Mouse (Mus musculus) stomach, embryonic 14.5 days (tissue): Measurements from ENCODE around the gene Acvr1b. TPM values are rescaled to one million over a fixed set of nuclear protein-coding genes. Genes with fewer than 3 reads are reported as not detected.

Experiments
- ATAC-seq: fragments of 200-750 bp; cut with Nextera tagmentation; 2 replicates; pipeline ENCODE4 v1.8.0; 2017; ENCODE audit warnings: low read depth, moderate TSS enrichment; ENCODE audit not compliant: insufficient number of reproducible peaks, insufficient read depth, low FRiP score
- H3K27ac ChIP-seq: fragments of 300-500 bp; sonication (generic); 2 replicates; pipeline ENCODE4 v1.5.1; 2014; ENCODE audit warnings: mild to moderate bottlenecking, low read length, moderate library complexity, mixed read lengths
- H3K27me3 ChIP-seq: fragments of 300-500 bp; sonication (generic); 2 replicates; pipeline ENCODE4 v1.6.1; 2014; ENCODE audit warnings: low read length, control low read depth, mixed read lengths; ENCODE audit not compliant: control insufficient read depth, insufficient read depth
- H3K36me3 ChIP-seq: fragments of 300-500 bp; sonication (generic); 2 replicates; pipeline ENCODE4 v1.6.1; 2014; ENCODE audit warnings: mild to moderate bottlenecking, control low read depth, low read length, moderate library complexity, mixed read lengths; ENCODE audit not compliant: control insufficient read depth, insufficient read depth
- H3K4me1 ChIP-seq: fragments of 300-500 bp; sonication (generic); 2 replicates; pipeline ENCODE4 v1.6.1; 2014; ENCODE audit warnings: low read length, control low read depth, mixed read lengths; ENCODE audit not compliant: control insufficient read depth, insufficient read depth
- H3K4me2 ChIP-seq: fragments of 300-500 bp; sonication (generic); replicated peaks from 2 replicates; pipeline ENCODE4 v1.6.1; 2014; ENCODE audit warnings: low read depth, low read length, control low read depth
- H3K4me3 ChIP-seq: fragments of 300-500 bp; sonication (generic); 2 replicates; pipeline ENCODE4 v1.5.1; 2014; ENCODE audit warnings: low read depth, low read length, control low read depth
- H3K9ac ChIP-seq: fragments of 300-500 bp; sonication (generic); replicated peaks from 2 replicates; pipeline ENCODE4 v1.6.1; 2014; ENCODE audit warnings: low read depth, mild to moderate bottlenecking, control low read depth, low read length, moderate library complexity, mixed read lengths
- H3K9me3 ChIP-seq: fragments of 300-500 bp; sonication (generic); 2 replicates; pipeline ENCODE4 v1.6.1; 2016; ENCODE audit warnings: low read depth, low read length, control low read depth; ENCODE audit not compliant: control insufficient read depth
- WGBS: fragments of 180-500 bp; shearing (Covaris S2); extraction: QIAGEN DNeasy Blood & Tissue Kit; methylation state at CpG from one replicate; pipeline ENCODE4 v1.1.7; 2014; 5-methylcytosine and 5-hydroxymethylcytosine counted together
- polyA plus RNA-seq: library from polyadenylated mRNA; unstranded; fragments of >200 nt; fragmentation: Nextera tagmentation; extraction: Ambion mirVana; gene quantifications from 2 replicates; pipeline ENCODE4 v1.2.1, GENCODE M21; 2014

Gene Acvr1b
- polyA plus RNA-seq, 1 experiment from 2014 or later, result 11.5 TPM

DNA sequence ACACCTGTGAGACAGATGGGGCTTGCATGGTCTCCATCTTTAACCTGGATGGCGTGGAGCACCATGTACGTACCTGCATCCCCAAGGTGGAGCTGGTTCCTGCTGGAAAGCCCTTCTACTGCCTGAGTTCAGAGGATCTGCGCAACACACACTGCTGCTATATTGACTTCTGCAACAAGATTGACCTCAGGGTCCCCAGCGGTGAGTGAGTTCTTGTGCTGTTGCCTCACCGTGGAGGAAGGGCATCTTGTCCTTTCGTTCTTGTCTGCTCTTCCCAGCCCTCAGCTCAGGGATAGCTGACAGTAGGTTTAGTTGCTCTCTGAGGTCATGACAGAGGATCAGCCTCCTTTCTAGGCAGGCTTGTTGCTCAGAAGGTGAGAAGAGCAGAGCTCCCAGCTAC lies 20.1 kb downstream of the Acvr1b start:
- Histone ChIP-seq H3K9ac (no peak overlapping the region), H3K27ac (no peak overlapping the region), H3K9me3 (no peaks in the 10 kb centered on the region), H3K4me3 (no peak overlapping the region), H3K36me3 (peaks cover 25% of the 10 kb centered on the region), H3K27me3 (no peaks in the 10 kb centered on the region), H3K4me1 (peaks cover 20% of the 10 kb centered on the region), H3K4me2 (no peak overlapping the region)
- ATAC-seq, result no peak
- WGBS, result 86% methylated on average over 6 of the region's 6 CpGs

DNA sequence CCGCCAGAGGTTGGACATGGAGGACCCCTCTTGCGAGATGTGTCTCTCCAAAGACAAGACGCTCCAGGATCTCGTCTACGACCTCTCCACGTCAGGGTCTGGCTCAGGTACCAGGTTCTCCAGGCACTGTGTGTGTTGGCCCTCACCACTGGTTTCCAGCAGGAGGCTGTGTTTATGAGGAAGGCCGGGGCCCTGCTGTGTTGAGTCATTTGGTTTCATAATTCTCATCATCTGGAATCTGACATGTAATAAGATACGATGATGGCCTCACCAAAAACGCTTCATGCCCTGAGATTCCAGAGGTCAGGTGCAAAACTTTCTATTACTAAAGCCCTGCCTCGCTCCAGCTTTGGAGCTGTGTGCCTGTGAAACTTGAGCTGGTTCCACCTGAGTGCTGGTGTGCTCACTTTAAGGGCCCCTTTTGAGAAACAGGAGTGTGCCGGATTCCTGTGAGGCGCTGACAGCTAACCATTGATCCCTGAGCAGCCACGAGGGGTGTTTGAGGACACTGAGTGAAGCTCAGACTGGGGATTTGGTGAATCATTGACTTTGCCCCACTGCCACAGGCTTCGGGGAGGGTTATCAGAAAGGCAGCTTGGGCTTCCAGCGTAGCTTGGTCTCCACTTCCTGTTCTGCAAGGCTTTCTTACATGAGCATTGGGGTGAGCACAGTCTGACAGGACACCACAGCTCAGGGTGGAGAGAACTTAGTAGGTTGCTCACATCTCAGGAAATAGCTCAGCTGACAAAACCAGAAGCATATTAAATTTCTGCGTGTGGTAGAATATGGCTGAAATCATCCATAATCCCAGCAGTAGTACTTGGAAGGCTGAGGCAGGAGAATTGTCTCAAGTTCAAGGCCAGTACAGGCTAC lies 21.3 kb downstream of the Acvr1b start:
- H3K9me3 ChIP-seq, result no peaks in the 10 kb centered on the region
- no peak for ATAC-seq
- 75% methylated on average over 16 of the region's 16 CpGs for WGBS
- H3K9ac ChIP-seq, result no peak overlapping the region
- H3K4me2 ChIP-seq, result no peak overlapping the region
- H3K4me1 ChIP-seq, result peaks cover 20% of the 10 kb centered on the region
- H3K4me3 ChIP-seq, result no peak overlapping the region
- peaks cover 32% of the 10 kb centered on the region for H3K36me3 ChIP-seq
- H3K27ac ChIP-seq, result no peak overlapping the region
- H3K27me3 ChIP-seq, result no peaks in the 10 kb centered on the region

DNA sequence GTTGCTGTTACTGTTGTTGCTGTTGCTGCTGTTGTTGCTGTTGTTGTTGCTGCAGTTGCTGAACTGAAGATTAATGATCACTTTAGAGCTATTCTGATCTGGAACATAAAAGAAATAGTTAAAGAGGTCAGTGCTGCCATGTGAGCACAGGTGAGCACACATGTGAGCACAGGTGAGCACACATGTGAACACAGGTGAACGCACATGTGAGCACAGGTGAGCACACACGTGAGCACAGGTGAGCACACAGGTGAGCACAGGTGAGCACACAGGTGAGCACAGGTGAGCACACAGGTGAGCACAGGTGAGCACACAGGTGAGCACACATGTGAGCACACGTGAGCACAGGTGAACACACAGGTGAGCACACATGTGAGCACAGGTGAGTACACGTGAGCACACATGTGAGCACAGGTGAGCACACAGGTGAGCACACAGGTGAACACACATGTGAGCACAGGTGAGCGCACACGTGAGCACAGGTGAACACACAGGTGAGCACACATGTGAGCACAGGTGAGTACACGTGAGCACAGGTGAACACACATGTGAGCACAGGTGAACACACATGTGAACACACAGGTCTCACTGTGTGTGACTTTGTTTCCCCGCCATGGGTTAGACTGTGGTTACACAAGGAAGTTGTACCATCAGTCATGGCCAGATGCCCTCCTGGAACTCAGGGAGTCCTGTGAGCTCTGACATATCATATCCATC lies 22.4 kb downstream of the Acvr1b start:
- no peak overlapping the region for H3K27ac ChIP-seq
- H3K9me3 ChIP-seq, result no peaks in the 10 kb centered on the region
- peaks cover 14% of the 10 kb centered on the region for H3K4me1 ChIP-seq
- WGBS, result 92% methylated on average over 8 of the region's 8 CpGs
- H3K4me2 ChIP-seq, result no peak overlapping the region
- H3K4me3 ChIP-seq, result no peak overlapping the region
- no peaks in the 10 kb centered on the region for H3K27me3 ChIP-seq
- peaks cover 43% of the 10 kb centered on the region for H3K36me3 ChIP-seq
- ATAC-seq, result no peak
- H3K9ac ChIP-seq, result no peak overlapping the region

DNA sequence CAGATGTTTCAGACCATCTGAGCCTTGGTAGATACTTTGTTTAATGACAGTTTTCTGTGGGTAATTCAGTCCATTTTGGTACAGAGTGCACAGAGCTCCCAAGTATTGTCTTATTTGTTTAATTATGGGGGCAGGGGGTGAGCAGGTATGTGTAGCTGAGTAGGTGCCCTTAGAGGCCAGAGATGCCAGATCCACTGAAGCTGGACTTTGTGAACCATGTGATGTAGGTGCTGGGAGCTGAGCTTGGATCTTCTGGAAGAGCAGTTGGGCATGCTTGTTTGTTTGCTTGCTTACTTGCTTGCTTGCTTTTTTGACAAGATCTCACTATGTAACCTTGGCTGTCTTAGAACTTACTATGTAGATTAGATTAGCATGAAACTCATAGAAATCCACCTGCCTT lies 23.1 kb downstream of the Acvr1b start:
- H3K4me3 ChIP-seq, result no peak overlapping the region
- no peak overlapping the region for H3K4me2 ChIP-seq
- H3K9ac ChIP-seq, result no peak overlapping the region
- peaks cover 7% of the 10 kb centered on the region; the same call in 1 of the 2 replicates for H3K4me1 ChIP-seq
- H3K27ac ChIP-seq, result no peak overlapping the region
- H3K9me3 ChIP-seq, result no peaks in the 10 kb centered on the region
- no peaks in the 10 kb centered on the region for H3K27me3 ChIP-seq
- peaks cover 48% of the 10 kb centered on the region for H3K36me3 ChIP-seq
- ATAC-seq, result no peak

DNA sequence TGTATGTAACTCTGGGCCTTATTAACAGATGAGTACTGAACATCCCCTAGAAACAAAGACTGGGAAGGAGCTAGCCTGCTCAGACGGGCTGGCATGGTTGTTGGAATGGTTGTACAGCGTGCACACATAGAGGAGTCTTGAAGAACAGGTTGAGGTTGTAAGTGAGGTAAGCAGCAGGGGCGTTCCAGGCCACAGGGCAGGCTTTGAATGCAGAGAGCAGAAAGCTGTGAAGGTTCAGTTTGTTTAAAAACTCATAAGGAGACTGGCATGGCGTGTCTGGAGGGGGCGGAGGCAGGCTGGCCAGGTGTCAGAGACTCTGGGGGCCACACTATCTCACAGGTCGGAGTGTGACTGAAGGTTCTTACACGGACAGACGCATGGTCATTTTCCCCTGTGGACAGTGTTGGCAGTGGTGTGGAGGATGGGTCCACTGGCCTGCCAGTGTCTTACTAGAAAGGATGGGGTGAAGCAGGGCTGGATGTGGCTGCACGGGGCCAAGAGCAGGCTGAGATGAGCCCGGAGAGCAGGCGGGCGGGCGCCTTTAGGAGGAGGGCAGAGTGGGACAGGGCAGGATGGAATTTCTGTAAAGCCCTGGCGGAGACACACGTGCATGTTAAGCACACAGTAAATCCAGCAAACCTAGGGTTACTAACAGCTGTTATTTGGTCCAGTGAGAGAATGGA lies 23.8 kb downstream of the Acvr1b start:
- H3K9me3 ChIP-seq, result no peaks in the 10 kb centered on the region
- 77% methylated on average over 15 of the region's 15 CpGs for WGBS
- ATAC-seq, result no peak
- no peak overlapping the region for H3K4me2 ChIP-seq
- H3K36me3 ChIP-seq, result peaks cover 55% of the 10 kb centered on the region
- H3K27ac ChIP-seq, result no peak overlapping the region
- H3K27me3 ChIP-seq, result no peaks in the 10 kb centered on the region
- H3K9ac ChIP-seq, result no peak overlapping the region
- H3K4me1 ChIP-seq, result 0 out of 2 replicates have a peak, but pooled peaks cover 4% of the 10 kb centered on the region
- no peak overlapping the region for H3K4me3 ChIP-seq

DNA sequence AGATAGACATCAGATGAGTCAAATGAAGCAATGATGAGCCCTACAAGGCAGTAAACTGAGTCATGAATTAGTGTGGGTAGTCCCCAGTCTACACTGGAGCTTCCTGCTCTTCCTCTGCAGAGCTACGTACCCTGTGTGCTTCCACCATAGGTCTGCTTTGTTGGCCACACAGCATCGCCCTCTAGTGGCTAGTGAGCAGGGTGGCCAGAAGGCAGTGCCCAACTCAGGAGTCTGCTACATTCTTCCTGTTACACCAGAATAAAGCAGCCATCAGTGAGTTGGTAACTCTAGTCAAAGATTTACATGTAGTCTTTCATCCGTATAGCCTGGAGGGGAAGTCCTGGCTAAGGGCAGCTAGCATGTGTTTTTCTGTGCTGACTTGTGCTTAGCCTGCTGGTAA lies 24.4 kb downstream of the Acvr1b start:
- Histone ChIP-seq H3K4me2 (no peak overlapping the region), H3K27me3 (no peaks in the 10 kb centered on the region), H3K36me3 (peaks cover 60% of the 10 kb centered on the region), H3K4me3 (no peak overlapping the region), H3K9ac (no peak overlapping the region), H3K9me3 (no peaks in the 10 kb centered on the region), H3K4me1 (0 out of 2 replicates have a peak, but pooled peaks cover 2% of the 10 kb centered on the region), H3K27ac (no peak overlapping the region)
- no peak; the same call in 1 of the 2 replicates for ATAC-seq
- WGBS, result 33% methylated on average over 3 of the region's 3 CpGs

DNA sequence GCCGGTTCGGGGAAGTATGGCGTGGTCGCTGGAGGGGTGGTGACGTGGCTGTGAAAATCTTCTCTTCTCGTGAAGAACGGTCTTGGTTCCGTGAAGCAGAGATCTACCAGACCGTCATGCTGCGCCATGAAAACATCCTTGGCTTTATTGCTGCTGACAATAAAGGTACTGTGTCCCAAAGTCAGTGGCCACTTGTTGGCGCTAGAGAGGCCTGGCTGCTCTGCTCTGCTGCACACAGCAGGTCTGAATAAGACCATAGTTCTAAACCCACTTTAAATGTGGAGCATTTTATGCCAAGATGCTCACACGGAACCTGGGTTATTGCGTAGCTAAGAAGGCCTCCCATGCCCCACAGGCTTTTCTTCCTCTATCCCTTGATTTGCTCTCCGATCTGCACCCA lies 25.0 kb downstream of the Acvr1b start:
- no peak overlapping the region for H3K4me3 ChIP-seq
- peaks cover 62% of the 10 kb centered on the region for H3K36me3 ChIP-seq
- no peaks in the 10 kb centered on the region for H3K9me3 ChIP-seq
- no peaks in the 10 kb centered on the region for H3K4me1 ChIP-seq
- no peak overlapping the region for H3K4me2 ChIP-seq
- no peak for ATAC-seq
- no peak overlapping the region for H3K9ac ChIP-seq
- no peaks in the 10 kb centered on the region for H3K27me3 ChIP-seq
- 85% methylated on average over 14 of the region's 14 CpGs for WGBS
- no peak overlapping the region for H3K27ac ChIP-seq

DNA sequence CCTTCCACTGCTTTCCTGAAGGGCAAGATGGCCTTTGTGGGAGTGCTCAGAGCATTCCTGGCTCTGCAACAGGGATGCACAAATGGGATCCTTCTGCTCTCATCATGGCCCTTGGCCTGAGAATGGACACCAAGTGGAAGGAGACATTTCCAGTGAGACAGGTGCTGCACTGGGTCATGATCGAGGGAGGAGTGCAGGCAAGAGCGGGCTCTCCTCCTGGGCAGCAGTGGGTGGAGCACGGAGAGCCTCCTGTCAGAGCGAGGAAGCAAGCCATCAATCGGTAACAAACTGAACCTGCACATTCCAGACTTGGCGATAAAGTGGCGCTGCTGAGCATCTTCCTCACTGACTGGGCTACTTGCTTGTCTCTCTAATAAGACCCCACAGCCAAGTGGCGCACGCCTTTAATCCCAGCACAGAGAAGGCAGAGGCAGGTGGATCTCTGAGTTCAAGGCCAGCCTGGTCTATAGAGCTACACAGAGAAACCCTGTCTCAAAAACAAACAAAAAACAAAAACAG lies 27.0 kb downstream of the Acvr1b start:
- H3K36me3 ChIP-seq, result peaks cover 60% of the 10 kb centered on the region

More for the DNA sequence above, 27.0 kb downstream of the Acvr1b start:
- Histone ChIP-seq H3K4me2 (no peak overlapping the region), H3K4me3 (no peak overlapping the region), H3K4me1 (no peaks in the 10 kb centered on the region), H3K9me3 (no peaks in the 10 kb centered on the region), H3K27me3 (no peaks in the 10 kb centered on the region), H3K27ac (no peak overlapping the region), H3K9ac (no peak overlapping the region)
- ATAC-seq, result no peak
- WGBS, result 93% methylated on average over 9 of the region's 9 CpGs
